In genomic region chr2:30124472-30125274, GRCm38 (mm10) we compare ENCODE assay signal across 8 mouse cellular contexts. TPM values are rescaled to one million over a fixed set of nuclear protein-coding genes. Genes with fewer than 3 reads are reported as not detected.
DNase-seq lines count a peak whose midpoint lies in the region; ATAC-seq and TF ChIP-seq lines count a peak whose summit lies in the region.

Gene Zer1, minus strand, starts transcription at chr2:30124585.

- H3K79me2 ChIP-seq in CH12.LX (replicated peaks; ENCODE audit: control insufficient read depth, extremely low read depth, insufficient read depth, poor library complexity, severe bottlenecking) = no peaks in the 10 kb centered on the region

- in situ Hi-C loops in CH12.LX (cut with MboI; ENCODE audit: low pct_ligation_motif_present, low pct_unique_long_range_greater_than_20kb, low sequenced_read_pairs) = loop anchor here (5.0 kb wide), 1 partner anchor 48 kb away; the partner anchor contains the start of gene Endog

- peak within 1 kb of the TSS; percentile 63 for H3K4me2 ChIP-seq in CH12.LX (ENCODE audit: insufficient read depth, low read depth, poor library complexity, severe bottlenecking)
- H3K4me2 ChIP-seq in forebrain, embryonic 12.5 days = peak within 1 kb of the TSS; percentile 89
- peak within 1 kb of the TSS; percentile 95 for H3K4me2 ChIP-seq in heart, postnatal 0 days (ENCODE audit: low read depth, low read length)
- H3K4me2 ChIP-seq in liver, embryonic 16.5 days (ENCODE audit: low read depth, low read length) = peak within 1 kb of the TSS; percentile 86
- H3K4me2 ChIP-seq in neural tube, embryonic 13.5 days = peak within 1 kb of the TSS; percentile 97

- no peak for TF ChIP-seq RAD21 in CH12.LX (IDR thresholded peaks at IDR 0.05; ENCODE audit: low read depth, low read length)

- TF ChIP-seq EP300 in CH12.LX (IDR thresholded peaks at IDR 0.05; ENCODE audit: low read length) = no peak
- peak; percentile 30; the same call in 1 of the 2 replicates for TF ChIP-seq EP300 in heart, postnatal 0 days (IDR thresholded peaks at IDR 0.05; ENCODE audit: low read depth)

- peak; percentile 95 for ATAC-seq in forebrain, embryonic 12.5 days (ENCODE audit: low FRiP score)
- ATAC-seq in heart, postnatal 0 days (ENCODE audit: insufficient read depth, low read depth) = peak; percentile 97
- peak; percentile 97 for ATAC-seq in liver, embryonic 16.5 days (ENCODE audit: low read depth)
- ATAC-seq in neural tube, embryonic 13.5 days (ENCODE audit: low read depth) = peak; percentile 96

- peak; percentile 91 for TF ChIP-seq POLR2A in CH12.LX (IDR thresholded peaks at IDR 0.05; ENCODE audit: low read depth, low read length)
- peak; percentile 63 for TF ChIP-seq POLR2A in testis, adult 2 months (IDR thresholded peaks at IDR 0.05; ENCODE audit: control insufficient read depth, low read depth, low read length)

- no peak for TF ChIP-seq CTCF in CH12.LX (conservative IDR thresholded peaks at IDR 0.05 in 1 of 2, IDR thresholded peaks at IDR 0.05 in 1 of 2; ENCODE audit: low read depth in 2 of 2, low read length in 2 of 2)
- no peak for TF ChIP-seq CTCF in heart, postnatal 0 days (IDR thresholded peaks at IDR 0.05; ENCODE audit: low read depth)
- TF ChIP-seq CTCF in testis, adult 2 months (IDR thresholded peaks at IDR 0.05; ENCODE audit: control insufficient read depth, insufficient read depth, insufficient replicate concordance, low read depth, low read length) = no peak

- WGBS in forebrain, embryonic 12.5 days = 10% methylated on average over 31 of the region's 31 CpGs
- WGBS in heart, postnatal 0 days = 8% methylated on average over 30 of the region's 31 CpGs
- WGBS in liver, embryonic 16.5 days (ENCODE audit: insufficient replicate concordance) = 12% methylated on average over 31 of the region's 31 CpGs
- 10% methylated on average over 31 of the region's 31 CpGs for WGBS in neural tube, embryonic 13.5 days

- H3K9me3 ChIP-seq in CH12.LX (replicated peaks; ENCODE audit: low read length) = no peaks in the 10 kb centered on the region
- no peaks in the 10 kb centered on the region for H3K9me3 ChIP-seq in forebrain, embryonic 12.5 days
- H3K9me3 ChIP-seq in heart, postnatal 0 days (replicated peaks; ENCODE audit: control insufficient read depth, low read length) = no peaks in the 10 kb centered on the region
- H3K9me3 ChIP-seq in liver, embryonic 16.5 days (replicated peaks; ENCODE audit: control insufficient read depth, low read length) = no peaks in the 10 kb centered on the region
- no peaks in the 10 kb centered on the region for H3K9me3 ChIP-seq in neural tube, embryonic 13.5 days

- peaks cover 0 to 24% of the 10 kb centered on the region in 2 experiments for H3K36me3 ChIP-seq in CH12.LX (replicated peaks in 1 of 2; ENCODE audit: control insufficient read depth in 1 of 2, insufficient read depth in 1 of 2, low read length in 1 of 2)
- no peaks in the 10 kb centered on the region for H3K36me3 ChIP-seq in forebrain, embryonic 12.5 days (replicated peaks)
- no peaks in the 10 kb centered on the region for H3K36me3 ChIP-seq in heart, postnatal 0 days (replicated peaks; ENCODE audit: control insufficient read depth, insufficient read depth, low read length)
- H3K36me3 ChIP-seq in liver, embryonic 16.5 days (ENCODE audit: control insufficient read depth, insufficient read depth) = no peaks in the 10 kb centered on the region
- 0 out of 2 replicates have a peak, but pooled peaks cover 5% of the 10 kb centered on the region for H3K36me3 ChIP-seq in neural tube, embryonic 13.5 days
- no peaks in the 10 kb centered on the region; the same call in 1 of the 2 replicates for H3K36me3 ChIP-seq in testis, adult 2 months (ENCODE audit: control insufficient read depth, insufficient read depth, low read length)

- peak within 1 kb of the TSS; percentile 86 for H3K9ac ChIP-seq in CH12.LX (ENCODE audit: insufficient read depth, low read depth)
- peak within 1 kb of the TSS; percentile 86 for H3K9ac ChIP-seq in forebrain, embryonic 12.5 days
- H3K9ac ChIP-seq in heart, postnatal 0 days (replicated peaks; ENCODE audit: low read depth, low read length) = peak within 1 kb of the TSS; percentile 84
- peak within 1 kb of the TSS; percentile 91 for H3K9ac ChIP-seq in liver, embryonic 16.5 days (ENCODE audit: low read depth, low read length)
- H3K9ac ChIP-seq in neural tube, embryonic 13.5 days = peak within 1 kb of the TSS; percentile 90

- DNase-seq in CH12.LX (ENCODE audit: extremely low read depth) = peak; percentile 90
- peak; percentile 87 for DNase-seq in c-Kit-positive CD71-positive TER-119-negative erythroid progenitor cells, embryonic 14.5 days (ENCODE audit: low read depth)
- DNase-seq in heart, postnatal 0 days (ENCODE audit: low spot score) = peak; percentile 92
- peak; percentile 98 for DNase-seq in kidney, postnatal 4 days

- peak within 1 kb of the TSS; percentile 35 for H3K27ac ChIP-seq in CH12.LX (ENCODE audit: insufficient read depth, low read depth)
- peak within 1 kb of the TSS; percentile 81 for H3K27ac ChIP-seq in forebrain, embryonic 12.5 days
- peak within 1 kb of the TSS; percentile 85 for H3K27ac ChIP-seq in heart, postnatal 0 days (ENCODE audit: low read depth)
- H3K27ac ChIP-seq in liver, embryonic 16.5 days (ENCODE audit: low read length) = peak within 1 kb of the TSS; percentile 82
- H3K27ac ChIP-seq in neural tube, embryonic 13.5 days (replicated peaks) = peak within 1 kb of the TSS; percentile 93
- H3K27ac ChIP-seq in testis, adult 2 months (ENCODE audit: control insufficient read depth, insufficient read depth, low read depth, low read length) = peak within 1 kb of the TSS; percentile 96

- H3K4me1 ChIP-seq in CH12.LX (ENCODE audit: control insufficient read depth in 1 of 2, insufficient read depth in 2 of 2) = peaks cover 4 to 34% of the 10 kb centered on the region in 2 experiments
- H3K4me1 ChIP-seq in forebrain, embryonic 12.5 days = peaks cover 31% of the 10 kb centered on the region
- peaks cover 8% of the 10 kb centered on the region for H3K4me1 ChIP-seq in heart, postnatal 0 days (ENCODE audit: control insufficient read depth, insufficient read depth)
- H3K4me1 ChIP-seq in liver, embryonic 16.5 days (ENCODE audit: control insufficient read depth, low read depth, low read length) = peaks cover 12% of the 10 kb centered on the region
- H3K4me1 ChIP-seq in neural tube, embryonic 13.5 days (replicated peaks) = peaks cover 38% of the 10 kb centered on the region
- peaks cover 9% of the 10 kb centered on the region; the same call in 1 of the 2 replicates for H3K4me1 ChIP-seq in testis, adult 2 months (ENCODE audit: control insufficient read depth, insufficient read depth, low read length)

- dilution Hi-C loops in CH12.LX (cut with MboI; ENCODE audit: extremely low pct_ligation_motif_present, extremely low pct_unique_long_range_greater_than_20kb, low sequenced_read_pairs) = no loop called here

- peak within 1 kb of the TSS; percentile 76 to 94 (median 88) for H3K4me3 ChIP-seq in CH12.LX (replicated peaks in 1 of 3; ENCODE audit: low read depth in 2 of 3, low read length in 2 of 3, poor library complexity in 1 of 3)
- peak within 1 kb of the TSS; percentile 86 for H3K4me3 ChIP-seq in forebrain, embryonic 12.5 days (replicated peaks)
- H3K4me3 ChIP-seq in heart, postnatal 0 days (ENCODE audit: low read depth, low read length) = peak within 1 kb of the TSS; percentile 81
- peak within 1 kb of the TSS; percentile 80 for H3K4me3 ChIP-seq in liver, embryonic 16.5 days (ENCODE audit: low read depth, low read length)
- peak within 1 kb of the TSS; percentile 77 for H3K4me3 ChIP-seq in neural tube, embryonic 13.5 days
- peak within 1 kb of the TSS; percentile 95 for H3K4me3 ChIP-seq in testis, adult 2 months (ENCODE audit: control insufficient read depth, low read depth, low read length)

- no peaks in the 10 kb centered on the region for H3K27me3 ChIP-seq in CH12.LX (replicated peaks)
- no peaks in the 10 kb centered on the region for H3K27me3 ChIP-seq in forebrain, embryonic 12.5 days
- H3K27me3 ChIP-seq in heart, postnatal 0 days (ENCODE audit: control insufficient read depth, insufficient read depth, low read length) = no peaks in the 10 kb centered on the region
- no peaks in the 10 kb centered on the region for H3K27me3 ChIP-seq in liver, embryonic 16.5 days (ENCODE audit: control insufficient read depth, insufficient read depth, low read depth, low read length)
- no peaks in the 10 kb centered on the region for H3K27me3 ChIP-seq in neural tube, embryonic 13.5 days
- H3K27me3 ChIP-seq in testis, adult 2 months (ENCODE audit: control insufficient read depth, insufficient read depth, low read length) = no peaks in the 10 kb centered on the region

TF ChIP-seq in CH12.LX, 34 proteins besides CTCF, POLR2A, EP300 and RAD21 (continues in another document):
- no peak for TF ChIP-seq CHD1 (IDR thresholded peaks at IDR 0.05; ENCODE audit: low read depth, low read length)
- TF ChIP-seq NRF1 (IDR thresholded peaks at IDR 0.05; ENCODE audit: low read depth, low read length) = peak; percentile 45
- peak; percentile 79 for TF ChIP-seq MXI1 (IDR thresholded peaks at IDR 0.05; ENCODE audit: low read depth, low read length)
- peak; percentile 72; the same call in 1 of the 2 replicates for TF ChIP-seq KAT2A (IDR thresholded peaks at IDR 0.05; ENCODE audit: insufficient replicate concordance, low read length)
- no peak for TF ChIP-seq RCOR1 (conservative IDR thresholded peaks at IDR 0.05; ENCODE audit: low read depth, low read length)
- no peak for TF ChIP-seq ZNF384 (IDR thresholded peaks at IDR 0.05; ENCODE audit: low read depth, low read length)
- no peak for TF ChIP-seq JUND (conservative IDR thresholded peaks at IDR 0.05; ENCODE audit: low read depth, low read length)
- peak; percentile 91 for TF ChIP-seq SIN3A (IDR thresholded peaks at IDR 0.05; ENCODE audit: low read length)
- no peak for TF ChIP-seq ZKSCAN1 (IDR thresholded peaks at IDR 0.05; ENCODE audit: borderline replicate concordance, low read depth, low read length)
- TF ChIP-seq JUN (IDR thresholded peaks at IDR 0.05; ENCODE audit: insufficient read depth, low read depth, low read length) = no peak
- TF ChIP-seq E2F4 (IDR thresholded peaks at IDR 0.05; ENCODE audit: insufficient replicate concordance, low read depth, low read length) = no peak
- peak; percentile 86 for TF ChIP-seq ELF1 (IDR thresholded peaks at IDR 0.05; ENCODE audit: low read depth, low read length)
- TF ChIP-seq TCF12 (IDR thresholded peaks at IDR 0.05; ENCODE audit: low read depth, low read length) = peak; percentile 90

RNA-seq across cellular contexts. Expression of gene Zer1, which starts in this region (rescaled TPM):
- total RNA-seq in CH12.LX (2012; rRNA removed) = 9.5 and 13.4 TPM in 2 replicates
- 4.8 and 5.5 TPM in 2 replicates for total RNA-seq in CH12.LX (2014; rRNA removed)
- 13.3 and 15.0 TPM in 2 replicates for polyA plus RNA-seq in CH12.LX (2012; ENCODE audit: insufficient read length, low read depth)
- 9.2 and 9.5 TPM in 2 replicates for polyA plus RNA-seq in forebrain, embryonic 12.5 days (2016; fragmentation: Nextera tagmentation; extraction: Ambion mirVana)
- 31.2 and 32.4 TPM in 2 replicates for total RNA-seq in heart, postnatal 0 days (2014; rRNA removed; ENCODE audit: low replicate concordance)
- polyA plus RNA-seq in heart, postnatal 0 days (2015; fragmentation: Nextera tagmentation; extraction: Ambion mirVana) = 3.7 and 4.1 TPM in 2 replicates
- 2.3 and 2.5 TPM in 2 replicates for polyA plus RNA-seq in liver, embryonic 16.5 days (2015; fragmentation: Nextera tagmentation; extraction: Ambion mirVana)
- polyA plus RNA-seq in neural tube, embryonic 13.5 days (2015; fragmentation: Nextera tagmentation; extraction: Ambion mirVana) = 11.8 and 12.8 TPM in 2 replicates
- polyA plus RNA-seq in testis, adult 2 months (2012; rRNA removed) = 62.3 and 62.4 TPM in 2 replicates

Comparison
In these comparisons a context has a peak if more than half of its experiments do, and no peak if none do; other contexts are left out.
1. Peak in every context shown above with its lines: DNase-seq, ATAC-seq, H3K4me3 ChIP-seq and H3K27ac ChIP-seq.
2. H3K27ac ChIP-seq: peak in every context shown above with its lines; median percentile 96 in testis, adult 2 months; 93 in neural tube, embryonic 13.5 days; 85 in heart, postnatal 0 days; 82 in liver, embryonic 16.5 days; 81 in forebrain, embryonic 12.5 days; 35 in CH12.LX.